Mouse (Mus musculus) embryonic facial prominence, embryonic 12.5 days (tissue): ENCODE measurements around the gene Smim17. TPM values are rescaled to one million over a fixed set of nuclear protein-coding genes. Genes with fewer than 3 reads are reported as not detected.
"Not testable (repeated sequence)": the region's sequence is repeated elsewhere in the genome, so short reads cannot be mapped to it uniquely, and the experiment has no call there.

Experiments used
- ATAC-seq: fragments of 200-750 bp; cut with Nextera tagmentation; 2 replicates; pipeline ENCODE4 v1.8.0; 2017; ENCODE audit not compliant: insufficient number of reproducible peaks, insufficient read depth, low FRiP score, low TSS enrichment
- H3K27ac ChIP-seq: fragments of 300-500 bp; sonication (generic); 2 replicates; pipeline ENCODE4 v1.5.1; 2016; ENCODE audit warnings: mild to moderate bottlenecking
- H3K27me3 ChIP-seq: fragments of 300-500 bp; sonication (generic); 2 replicates; pipeline ENCODE4 v1.6.1; 2016; ENCODE audit warnings: mild to moderate bottlenecking, moderate library complexity
- H3K36me3 ChIP-seq: fragments of 300-500 bp; sonication (generic); 2 replicates; pipeline ENCODE4 v1.6.1; 2016; ENCODE audit warnings: mild to moderate bottlenecking
- H3K4me1 ChIP-seq: fragments of 300-500 bp; sonication (generic); 2 replicates; pipeline ENCODE4 v1.6.1; 2016
- H3K4me2 ChIP-seq: fragments of 300-500 bp; sonication (generic); replicated peaks from 2 replicates; pipeline ENCODE4 v1.6.1; 2016; ENCODE audit warnings: mild to moderate bottlenecking, moderate library complexity
- H3K4me3 ChIP-seq: fragments of 300-500 bp; sonication (generic); 2 replicates; pipeline ENCODE4 v1.5.1; 2016; ENCODE audit warnings: mild to moderate bottlenecking
- H3K9ac ChIP-seq: fragments of 300-500 bp; sonication (generic); 2 replicates; pipeline ENCODE4 v1.6.1; 2016; ENCODE audit warnings: mild to moderate bottlenecking, moderate library complexity
- H3K9me3 ChIP-seq: fragments of 300-500 bp; sonication (generic); 2 replicates; pipeline ENCODE4 v1.6.1; 2016; ENCODE audit warnings: mild to moderate bottlenecking, moderate library complexity
- WGBS: fragments of 180-500 bp; shearing (Covaris S2); methylation state at CpG from one replicate; pipeline ENCODE4 v1.1.7; 2016; 5-methylcytosine and 5-hydroxymethylcytosine counted together
- polyA plus RNA-seq: library from polyadenylated mRNA; unstranded; fragments of >200 nt; fragmentation: Nextera tagmentation; extraction: Ambion mirVana; gene quantifications from 2 replicates; pipeline ENCODE4 v1.2.1, GENCODE M21; 2016

Gene Smim17
- polyA plus RNA-seq, result 0.20 TPM in 1 of 2 replicates, not detected in the other

DNA sequence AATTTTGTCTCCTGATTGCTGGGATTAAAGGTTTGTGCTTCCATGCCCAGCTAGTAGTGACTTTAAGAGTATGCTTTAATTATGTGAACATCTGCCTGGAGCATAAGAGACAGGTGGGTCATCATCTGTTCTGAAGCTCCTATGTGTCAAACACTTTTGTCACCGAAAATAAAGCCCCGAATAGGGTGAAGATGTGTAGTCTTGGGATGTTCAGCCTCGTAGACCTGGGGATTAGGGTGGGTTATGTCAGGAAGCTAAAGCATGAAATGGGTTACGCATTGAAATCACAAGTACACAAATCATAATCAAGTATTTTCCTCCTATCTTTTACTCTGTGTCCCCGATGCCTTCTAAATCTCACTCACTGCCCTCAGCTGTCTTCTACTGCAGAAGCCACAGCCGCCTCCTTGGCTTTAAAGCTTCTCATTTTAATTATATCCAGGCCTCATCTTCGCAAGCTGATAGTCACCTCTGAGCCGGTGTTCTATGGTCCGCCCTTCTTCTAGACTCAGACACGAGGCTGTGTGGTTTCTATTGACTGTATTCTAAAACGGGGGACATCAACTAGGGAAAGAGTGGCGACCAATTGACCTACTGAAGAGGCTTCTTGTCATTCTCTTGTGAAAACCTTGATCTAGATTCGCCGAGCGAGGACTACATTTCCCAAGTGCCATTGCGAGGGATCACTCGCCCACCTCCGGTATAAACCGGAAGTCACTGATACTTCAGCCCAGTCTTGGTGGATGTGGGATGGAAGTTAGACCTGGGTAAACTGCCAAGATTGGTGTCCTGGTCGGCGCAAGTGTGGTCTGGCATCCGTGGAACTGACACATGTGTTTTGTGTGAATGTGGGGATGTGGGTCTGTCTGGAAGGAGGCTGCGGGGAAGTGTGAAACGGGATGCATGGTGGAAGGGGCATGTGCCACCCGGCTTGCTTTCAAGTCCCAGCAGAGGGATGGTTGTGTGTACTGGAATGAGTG, at the start of gene Smim17:
TSS of gene Smim17 (plus strand) at position 720 of the 980 bp plus-strand sequence.
- WGBS, result 24% methylated on average over 25 of the region's 25 CpGs
- Histone ChIP-seq H3K4me1 (no peaks in the 10 kb centered on the region), H3K9ac (peak within 1 kb of the TSS; percentile 45), H3K4me2 (peak within 1 kb of the TSS; percentile 55), H3K9me3 (no peaks in the 10 kb centered on the region), H3K36me3 (peaks cover 20% of the 10 kb centered on the region), H3K27me3 (no peaks in the 10 kb centered on the region), H3K4me3 (peak within 1 kb of the TSS; percentile 41), H3K27ac (no peak within 1 kb of the TSS)
- ATAC-seq, result peak; percentile 71

DNA sequence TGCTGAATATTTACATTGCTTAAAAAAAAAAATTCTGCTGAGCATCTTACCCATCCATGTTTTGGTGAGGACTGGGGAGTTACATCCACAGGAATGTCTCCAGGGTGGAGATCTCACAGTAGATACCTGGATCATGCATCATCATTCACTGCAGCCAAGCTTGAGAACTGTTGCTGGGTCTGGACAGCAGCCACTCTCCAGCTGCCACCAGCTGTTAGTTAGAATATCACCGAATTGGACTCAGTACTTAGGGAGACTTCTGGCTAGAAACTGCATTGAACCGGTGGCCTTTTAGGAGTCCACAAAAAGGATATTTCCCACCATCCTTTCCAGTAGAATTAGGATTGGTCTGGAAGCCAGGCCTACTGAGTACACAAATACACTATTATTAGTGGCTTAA, 40.4 kb upstream of the Smim17 start:
- Histone ChIP-seq H3K4me2 (no peak overlapping the region), H3K27me3 (no peaks in the 10 kb centered on the region), H3K9me3 (no peaks in the 10 kb centered on the region), H3K4me1 (no peaks in the 10 kb centered on the region), H3K9ac (no peak overlapping the region), H3K36me3 (no peaks in the 10 kb centered on the region), H3K27ac (no peak overlapping the region), H3K4me3 (no peak overlapping the region)
- no peak for ATAC-seq
- 60% methylated on average over 2 of the region's 2 CpGs for WGBS

DNA sequence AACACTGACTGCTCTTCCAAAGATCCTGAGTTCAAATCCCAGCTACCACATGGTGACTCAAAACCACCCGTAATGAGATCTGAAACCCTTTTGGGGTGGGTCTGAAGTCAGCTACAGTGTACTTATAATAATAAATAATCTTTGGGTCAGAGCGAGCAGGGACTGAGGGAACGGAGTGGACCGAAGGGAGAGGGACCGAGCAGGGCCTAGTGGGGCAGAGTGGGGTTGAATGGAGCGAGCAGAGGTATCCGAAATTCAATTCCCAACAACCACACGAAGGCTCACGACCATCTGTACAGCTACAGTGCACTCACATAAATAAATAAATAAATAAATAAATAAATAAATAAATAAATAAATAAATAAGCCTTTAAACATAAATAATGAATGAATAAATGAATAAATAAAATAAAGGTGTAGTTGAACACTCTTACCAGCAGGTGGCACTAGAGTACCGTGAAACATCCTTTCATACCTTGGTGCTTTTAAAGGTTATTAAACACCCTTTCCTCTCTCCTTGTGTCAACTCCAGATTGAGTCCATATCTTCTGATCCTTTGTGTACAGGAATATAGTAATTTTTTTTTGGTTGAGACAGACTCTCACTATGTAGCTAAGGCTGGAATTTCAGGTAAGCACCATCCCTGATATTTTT, 39.5 kb upstream of the Smim17 start:
- Histone ChIP-seq H3K9ac (no peak overlapping the region), H3K9me3 (no peaks in the 10 kb centered on the region), H3K27me3 (no peaks in the 10 kb centered on the region), H3K36me3 (no peaks in the 10 kb centered on the region), H3K4me3 (no peak overlapping the region), H3K4me1 (0 out of 2 replicates have a peak, but pooled peaks cover 5% of the 10 kb centered on the region), H3K4me2 (no peak overlapping the region), H3K27ac (no peak overlapping the region)
- ATAC-seq, result no peak
- WGBS, result 54% methylated on average over 10 of the region's 10 CpGs

DNA sequence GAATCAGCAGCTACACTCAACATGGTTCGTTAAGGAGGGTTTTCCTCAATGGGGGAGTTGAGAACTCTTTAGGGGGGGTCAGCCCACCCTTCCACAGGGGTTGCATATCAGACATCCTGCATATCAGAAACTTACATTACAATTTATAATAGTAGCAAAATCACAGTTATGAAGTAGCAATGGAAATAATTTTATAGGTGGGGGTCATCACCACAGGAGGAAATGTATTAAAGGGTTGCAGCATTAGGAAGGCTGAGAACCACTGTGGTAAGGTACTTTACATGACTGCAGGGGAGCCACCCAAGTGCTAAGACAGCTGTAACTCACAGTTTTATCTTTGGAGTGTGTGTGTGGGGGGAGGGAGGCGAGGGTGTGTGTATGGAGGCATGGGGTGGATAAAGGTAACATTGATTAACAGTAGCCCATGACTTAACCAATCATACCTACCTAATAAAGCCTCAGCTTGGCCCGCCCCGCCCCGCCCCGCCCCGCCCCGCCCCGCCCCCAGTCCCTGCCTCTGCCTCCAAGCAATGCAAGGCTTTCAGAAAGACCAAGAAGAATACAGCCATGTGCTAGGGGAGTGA, 37.9 kb upstream of the Smim17 start:
- WGBS, result 17% methylated on average over 8 of the region's 9 CpGs
- no peak for ATAC-seq
- H3K9me3 ChIP-seq, result no peaks in the 10 kb centered on the region
- H3K4me2 ChIP-seq, result no peak overlapping the region
- 0 out of 2 replicates have a peak, but pooled peaks cover 5% of the 10 kb centered on the region for H3K4me1 ChIP-seq
- H3K9ac ChIP-seq, result no peak overlapping the region
- H3K4me3 ChIP-seq, result no peak overlapping the region
- H3K27me3 ChIP-seq, result no peaks in the 10 kb centered on the region
- no peaks in the 10 kb centered on the region for H3K36me3 ChIP-seq
- H3K27ac ChIP-seq, result no peak overlapping the region

GRCm38 (mm10) chr7:6361756-6362155, 36.8 kb upstream of the Smim17 start:
- H3K27ac ChIP-seq, result peak overlapping the region; percentile 84
- H3K27me3 ChIP-seq, result no peaks in the 10 kb centered on the region
- no peak for ATAC-seq
- peak overlapping the region; percentile 43 for H3K9ac ChIP-seq
- H3K4me3 ChIP-seq, result peak overlapping the region; percentile 49
- H3K36me3 ChIP-seq, result no peaks in the 10 kb centered on the region
- peak overlapping the region; percentile 67 for H3K4me2 ChIP-seq
- no peaks in the 10 kb centered on the region for H3K9me3 ChIP-seq
- H3K4me1 ChIP-seq, result 0 out of 2 replicates have a peak, but pooled peaks cover 5% of the 10 kb centered on the region
- 24% methylated on average over 7 of the region's 7 CpGs for WGBS

DNA sequence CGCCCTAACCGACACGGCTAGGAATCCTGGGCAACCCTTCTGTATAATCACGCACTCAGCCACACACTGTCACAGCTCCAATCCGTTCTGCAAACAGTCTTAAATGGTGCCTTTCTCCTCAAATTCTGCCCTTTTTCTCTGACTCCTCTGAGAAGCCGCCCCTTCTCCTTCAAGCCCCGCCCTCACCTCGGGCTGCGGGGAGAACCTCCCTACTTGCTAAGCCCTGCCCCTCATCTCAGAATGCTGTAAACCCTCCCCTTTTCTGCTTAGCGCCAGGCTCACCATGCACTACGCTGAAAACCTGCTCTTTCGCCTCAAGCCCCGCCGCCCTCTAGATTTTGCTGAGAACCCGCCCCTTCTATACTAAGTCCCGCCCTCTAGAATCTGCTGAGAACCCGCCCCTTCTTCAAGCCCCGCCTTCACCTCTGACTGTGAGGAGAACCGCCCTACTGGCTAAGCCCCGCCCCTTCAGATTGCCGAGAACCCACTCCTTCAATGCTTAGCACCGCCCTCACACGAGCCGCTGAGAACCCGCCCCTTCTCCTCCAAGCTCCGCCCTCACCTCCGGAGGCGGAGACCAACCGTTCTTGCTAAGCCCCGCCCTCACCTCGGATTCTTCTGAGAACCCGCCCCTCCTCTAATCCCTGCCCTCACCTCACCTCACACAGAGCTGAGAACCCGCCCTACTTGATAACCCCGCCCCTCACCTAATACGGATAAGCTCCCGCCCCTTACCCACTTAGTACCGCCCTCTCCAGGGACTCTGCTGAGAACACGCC, 36.1 kb upstream of the Smim17 start:
- 0 out of 2 replicates have a peak, but pooled peaks cover 5% of the 10 kb centered on the region for H3K4me1 ChIP-seq
- peak overlapping the region; percentile 43 for H3K9ac ChIP-seq
- no peaks in the 10 kb centered on the region for H3K9me3 ChIP-seq
- peak overlapping the region; percentile 84 for H3K27ac ChIP-seq
- ATAC-seq, result peak; percentile 93
- H3K27me3 ChIP-seq, result no peaks in the 10 kb centered on the region
- peak overlapping the region; percentile 49 for H3K4me3 ChIP-seq
- H3K36me3 ChIP-seq, result no peaks in the 10 kb centered on the region
- WGBS, result under 1% methylated on average over 38 of the region's 38 CpGs
- H3K4me2 ChIP-seq, result peak overlapping the region; percentile 67

DNA sequence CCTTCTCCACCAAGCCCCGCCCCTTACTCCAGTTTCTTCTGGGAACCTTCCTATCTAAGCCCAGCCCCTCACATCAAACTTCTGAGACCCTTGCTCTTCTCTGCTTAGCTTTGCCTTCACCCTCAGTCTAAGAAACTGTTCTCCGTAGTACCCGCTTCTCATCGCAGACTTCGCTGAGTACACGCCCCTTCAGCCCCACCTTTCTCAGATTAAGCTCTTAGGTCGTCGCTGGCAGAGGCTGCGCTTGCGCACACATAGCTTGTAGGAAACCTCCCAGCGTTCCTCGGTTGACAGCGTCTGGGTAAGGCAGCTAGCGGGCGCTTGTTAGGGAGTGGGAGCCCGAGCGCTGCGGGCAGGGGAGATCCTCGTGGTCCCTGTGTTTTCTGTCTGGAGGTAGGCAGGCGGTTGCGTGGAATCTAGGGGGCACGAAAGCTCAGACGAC, 35.4 kb upstream of the Smim17 start, which contains the start of gene Zfp78:
TSS of gene Zfp78 (plus strand) at position 234 of the 442 bp plus-strand sequence.
- peak; percentile 85 for ATAC-seq
- peak within 1 kb of the TSS; percentile 84 for H3K27ac ChIP-seq
- no peaks in the 10 kb centered on the region for H3K36me3 ChIP-seq
- H3K4me2 ChIP-seq, result peak within 1 kb of the TSS; percentile 67
- no peaks in the 10 kb centered on the region for H3K9me3 ChIP-seq
- 0 out of 2 replicates have a peak, but pooled peaks cover 5% of the 10 kb centered on the region for H3K4me1 ChIP-seq
- no peaks in the 10 kb centered on the region for H3K27me3 ChIP-seq
- WGBS, result under 1% methylated on average over 23 of the region's 23 CpGs
- H3K9ac ChIP-seq, result peak within 1 kb of the TSS; percentile 56
- peak within 1 kb of the TSS; percentile 49 for H3K4me3 ChIP-seq

DNA sequence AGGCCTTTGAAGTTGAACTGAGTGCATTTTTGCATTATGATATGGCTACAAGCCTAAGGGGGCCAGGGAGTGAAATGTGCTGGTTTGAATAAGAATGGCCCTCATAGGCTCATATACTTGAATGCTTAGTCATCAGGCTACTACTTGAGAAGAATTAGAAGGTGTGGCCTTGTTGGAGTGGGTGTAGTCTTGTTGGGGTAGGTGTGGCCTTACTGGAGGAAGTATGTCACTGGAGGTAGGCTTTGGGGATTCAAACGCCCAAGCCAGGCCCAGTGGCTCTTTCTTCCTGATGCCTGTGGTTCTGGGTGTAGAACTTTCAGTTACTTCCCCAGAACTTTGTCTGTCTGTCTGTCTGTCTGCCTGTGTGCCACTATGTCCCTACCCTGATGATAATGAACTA, 33.8 kb upstream of the Smim17 start:
- Histone ChIP-seq H3K36me3 (no peaks in the 10 kb centered on the region), H3K9ac (no peak overlapping the region), H3K4me2 (no peak overlapping the region), H3K9me3 (no peaks in the 10 kb centered on the region), H3K27ac (no peak overlapping the region), H3K4me3 (no peak overlapping the region), H3K4me1 (0 out of 2 replicates have a peak, but pooled peaks cover 5% of the 10 kb centered on the region), H3K27me3 (no peaks in the 10 kb centered on the region)
- no peak for ATAC-seq
- WGBS, result 50% methylated on average over 1 of the region's 1 CpGs

- Histone ChIP-seq H3K36me3 (no peaks in the 10 kb centered on the region), H3K4me3 (no peak overlapping the region), H3K27me3 (no peaks in the 10 kb centered on the region), H3K9me3 (no peaks in the 10 kb centered on the region), H3K9ac (no peak overlapping the region), H3K4me1 (0 out of 2 replicates have a peak, but pooled peaks cover 5% of the 10 kb centered on the region), H3K27ac (no peak overlapping the region), H3K4me2 (no peak overlapping the region)
- WGBS, result 90% methylated on average over 5 of the region's 5 CpGs
- no peak for ATAC-seq
These were observed 31.3 kb upstream of the Smim17 start for GRCm38 (mm10) chr7:6367185-6367584.

- H3K36me3 ChIP-seq, H3K4me2 ChIP-seq, H3K9ac ChIP-seq, ATAC-seq, H3K4me3 ChIP-seq, H3K27me3 ChIP-seq, H3K9me3 ChIP-seq, H3K4me1 ChIP-seq, H3K27ac ChIP-seq: not testable (repeated sequence)
- WGBS, result 83% methylated on average over 5 of the region's 5 CpGs
These were observed 30.4 kb upstream of the Smim17 start for GRCm38 (mm10) chr7:6368146-6368545.

- H3K27ac ChIP-seq, result no peak overlapping the region
- H3K36me3 ChIP-seq, result no peaks in the 10 kb centered on the region
- no peak overlapping the region for H3K4me3 ChIP-seq
- H3K9me3 ChIP-seq, result no peaks in the 10 kb centered on the region
- no peak overlapping the region for H3K9ac ChIP-seq
- no peaks in the 10 kb centered on the region for H3K27me3 ChIP-seq
- no peak overlapping the region for H3K4me2 ChIP-seq
- ATAC-seq, result no peak
- 80% methylated on average over 3 of the region's 3 CpGs for WGBS
- H3K4me1 ChIP-seq, result no peaks in the 10 kb centered on the region
These were observed 29.1 kb upstream of the Smim17 start for GRCm38 (mm10) chr7:6369460-6369859.
